Mouse (Mus musculus): ENCODE data around the gene Hist1h1b.
"Not testable (repeated sequence)": the region's sequence is repeated elsewhere in the genome, so short reads cannot be mapped to it uniquely, and the experiment has no call there.

DNA sequence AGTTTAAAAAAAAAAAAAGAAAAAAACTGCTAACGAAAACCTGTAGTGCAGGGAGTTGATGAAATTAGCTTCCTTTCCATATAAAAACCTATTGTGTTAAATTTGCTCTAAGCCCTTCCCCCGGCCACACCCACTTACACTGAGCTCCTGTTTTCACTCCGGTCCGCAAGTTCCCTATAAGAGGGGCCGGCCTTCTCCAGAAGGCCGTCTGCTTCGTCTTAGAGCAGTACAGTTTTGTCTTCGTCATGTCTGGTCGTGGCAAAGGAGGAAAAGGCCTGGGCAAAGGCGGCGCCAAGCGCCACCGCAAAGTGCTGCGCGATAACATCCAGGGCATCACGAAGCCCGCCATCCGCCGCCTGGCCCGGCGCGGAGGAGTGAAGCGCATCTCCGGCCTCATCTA is 31.1 kb upstream of the Hist1h1b start, which contains the start of gene Hist1h4m:
- not testable (repeated sequence) for TF ChIP-seq CTCF (IDR thresholded peaks at IDR 0.05; ENCODE audit: low read depth, low read length); POLR2A (IDR thresholded peaks at IDR 0.05; ENCODE audit: extremely low read depth, insufficient read depth, low read length)

Data from liver, adult 2 months (tissue).